Mouse (Mus musculus): ENCODE results near the gene Rbm5. TPM values are rescaled to one million over a fixed set of nuclear protein-coding genes. Genes with fewer than 3 reads are reported as not detected.

Gene Rbm5
- total RNA-seq, 2 experiments from 2014 or later, result 39.2 to 71.2 TPM

DNA sequence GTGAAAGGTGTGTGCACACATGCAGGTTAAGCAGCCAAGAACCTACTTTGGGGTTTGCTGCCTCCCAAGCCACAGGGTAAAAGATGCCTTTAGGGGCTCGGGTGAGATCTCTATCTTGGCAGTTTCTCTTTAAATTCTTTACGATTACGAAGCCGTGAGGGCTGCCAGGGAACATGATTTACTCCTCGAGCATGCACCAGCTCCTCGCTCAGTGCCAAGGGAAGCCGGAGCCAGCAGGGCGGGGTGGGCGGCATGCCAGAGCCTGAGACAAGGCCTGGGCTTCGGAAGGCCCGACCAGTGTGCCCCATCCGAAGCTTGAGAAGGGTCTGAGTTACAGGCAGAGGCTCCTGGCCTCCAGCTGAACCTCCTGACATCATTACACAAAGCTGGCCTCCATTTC is 69.2 kb downstream of the Rbm5 start:
- DNase-seq, result peak; percentile 81

DNA sequence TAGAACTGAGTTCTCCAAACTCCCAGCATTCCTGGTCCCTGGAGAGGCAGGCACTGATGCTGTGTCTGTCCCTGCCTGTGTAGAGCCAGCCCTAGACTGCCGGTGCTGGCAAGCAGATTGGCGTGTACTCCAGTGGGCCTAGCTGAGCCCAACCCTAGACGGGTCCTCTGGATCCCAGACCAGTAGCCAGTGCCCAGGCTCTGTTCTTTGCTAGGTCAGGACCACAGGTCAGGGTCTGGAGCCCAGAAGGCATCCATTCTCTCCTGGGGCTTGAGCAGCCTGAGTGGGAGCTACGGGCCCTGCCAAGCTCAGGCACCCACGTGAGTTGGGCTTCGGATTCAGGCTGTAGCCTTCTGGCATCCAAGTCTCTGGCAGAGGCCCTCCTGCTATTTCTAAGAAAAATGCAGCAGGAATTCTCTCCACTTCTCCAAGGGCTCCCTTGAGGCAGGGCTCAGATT is 70.7 kb downstream of the Rbm5 start:
- peak; percentile 51 for DNase-seq

DNA sequence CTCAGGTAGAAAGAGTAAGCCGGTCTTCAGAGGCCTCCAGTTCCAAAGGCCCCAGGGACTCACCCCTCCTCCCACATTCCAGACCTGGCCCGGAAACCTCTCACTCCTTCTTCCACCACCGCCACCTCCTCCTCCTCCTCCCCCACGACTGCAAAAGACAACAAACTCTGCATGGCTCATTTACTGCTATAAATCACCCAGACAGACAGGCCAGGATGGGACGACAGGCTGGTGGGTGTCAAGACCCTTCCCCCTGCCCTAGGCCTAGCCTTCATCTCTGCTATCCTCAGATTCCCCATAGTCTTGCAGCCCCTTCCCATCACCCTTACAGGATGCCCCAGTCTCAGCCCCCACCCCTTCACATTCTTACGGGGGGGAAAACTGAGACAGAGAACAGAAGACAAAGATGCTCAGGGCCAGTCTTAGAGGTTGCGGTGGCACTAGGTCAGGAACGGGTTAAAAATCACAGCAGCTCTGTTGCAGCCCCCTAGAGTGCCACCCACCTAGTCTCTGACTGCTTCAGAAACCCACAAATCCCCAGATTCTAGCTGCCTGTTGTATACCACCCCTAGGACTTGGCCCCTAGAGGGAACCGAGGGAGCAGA is 71.3 kb downstream of the Rbm5 start:
- DNase-seq, result no peak

DNA sequence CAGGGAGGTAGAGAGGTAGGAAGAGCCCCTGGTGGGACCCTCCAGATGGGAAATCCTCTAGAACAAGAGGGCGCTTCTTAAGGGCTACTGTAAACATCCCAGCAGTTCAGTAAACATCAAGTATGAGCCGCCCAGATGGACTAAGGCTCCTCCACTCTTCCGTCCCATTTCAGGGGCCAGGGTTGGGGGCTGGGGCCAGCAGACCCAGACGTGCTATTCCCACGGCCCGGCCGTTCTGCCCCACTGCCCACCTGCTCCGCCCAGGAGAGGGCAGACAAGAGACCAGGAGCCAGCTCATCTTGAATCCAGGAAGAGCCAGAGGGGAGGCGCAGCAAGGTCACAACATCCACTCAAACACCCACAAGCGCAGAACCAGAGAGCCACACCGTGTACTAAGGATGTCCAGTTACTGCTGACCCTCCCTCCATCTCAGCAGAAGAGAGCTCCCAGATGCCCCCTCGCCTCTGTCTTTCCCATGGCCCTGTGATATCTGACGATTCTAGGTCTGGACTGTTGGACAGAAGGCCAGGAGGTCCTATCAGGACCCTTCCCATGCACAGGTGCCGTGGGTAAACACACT is 72.1 kb downstream of the Rbm5 start:
- no peak for DNase-seq

DNA sequence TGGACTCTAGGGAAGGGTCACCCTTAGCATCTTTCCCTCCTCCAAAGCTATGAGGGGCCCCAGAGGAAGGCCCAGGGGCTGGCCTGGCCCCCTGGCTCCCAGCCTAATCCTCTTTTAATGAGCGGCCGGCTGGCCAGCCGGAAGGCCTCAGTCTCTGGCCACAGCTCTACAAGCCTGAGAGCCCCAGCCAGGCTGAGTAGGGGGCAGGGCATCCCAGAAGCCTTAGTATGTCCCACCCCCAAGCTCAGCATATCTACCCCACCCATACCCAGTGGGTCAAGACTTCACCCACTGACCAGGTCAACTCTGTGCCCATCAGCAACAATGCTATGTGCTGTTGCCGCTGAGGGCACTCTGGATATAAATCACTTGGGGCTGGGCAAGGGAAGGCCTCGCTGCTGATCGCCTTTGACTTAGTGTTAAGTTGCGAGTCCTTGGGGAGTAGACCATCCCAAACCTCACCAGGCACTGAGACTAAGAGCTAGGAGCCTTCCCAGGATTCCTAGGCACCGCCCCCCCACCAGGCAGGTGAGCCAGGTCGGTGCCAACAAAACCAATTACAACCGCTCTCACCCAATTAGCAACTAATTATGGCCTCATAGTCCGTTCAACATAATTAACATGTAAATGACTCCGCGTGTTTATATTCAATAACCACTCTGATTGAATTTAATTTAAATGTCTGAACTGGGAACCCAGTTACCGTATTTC is 72.8 kb downstream of the Rbm5 start:
- DNase-seq, result no peak

DNA sequence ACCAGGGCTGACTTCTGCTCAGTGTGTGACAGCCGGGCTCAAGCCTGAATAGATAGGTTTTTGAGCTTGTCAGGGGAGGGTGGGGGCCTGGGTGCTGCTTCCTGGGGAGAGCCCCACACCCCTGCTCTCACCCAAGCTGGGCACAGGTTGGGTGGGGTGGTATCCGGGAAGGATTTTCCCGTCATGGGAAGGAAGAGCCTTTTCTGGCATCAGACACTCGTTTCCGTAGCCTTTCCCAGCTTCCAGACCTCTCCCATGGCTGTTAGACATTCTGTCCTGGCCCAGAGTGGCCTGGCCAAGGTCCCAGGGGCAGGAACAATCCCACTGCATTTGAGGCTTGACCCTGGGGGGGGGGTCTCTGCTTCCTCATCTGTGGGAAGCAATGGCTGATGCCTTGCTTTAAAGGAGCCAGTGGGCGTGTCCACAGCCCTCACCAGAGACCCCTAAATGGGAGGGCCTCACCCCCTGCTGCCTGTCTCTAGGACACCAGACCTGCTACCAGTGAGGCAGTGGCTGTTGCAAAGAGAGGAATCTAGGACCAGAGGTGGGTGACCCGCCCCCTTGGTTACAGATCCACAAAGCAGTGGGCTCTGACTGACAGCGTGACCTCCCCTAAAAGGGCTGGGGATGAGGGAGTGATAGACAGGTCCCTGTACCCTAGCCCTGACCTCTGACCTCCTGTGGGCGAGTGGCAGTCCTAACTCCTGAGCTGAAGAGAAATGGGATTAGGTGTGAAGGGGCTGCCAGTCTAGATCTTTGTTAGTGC is 73.8 kb downstream of the Rbm5 start:
- no peak for DNase-seq

DNA sequence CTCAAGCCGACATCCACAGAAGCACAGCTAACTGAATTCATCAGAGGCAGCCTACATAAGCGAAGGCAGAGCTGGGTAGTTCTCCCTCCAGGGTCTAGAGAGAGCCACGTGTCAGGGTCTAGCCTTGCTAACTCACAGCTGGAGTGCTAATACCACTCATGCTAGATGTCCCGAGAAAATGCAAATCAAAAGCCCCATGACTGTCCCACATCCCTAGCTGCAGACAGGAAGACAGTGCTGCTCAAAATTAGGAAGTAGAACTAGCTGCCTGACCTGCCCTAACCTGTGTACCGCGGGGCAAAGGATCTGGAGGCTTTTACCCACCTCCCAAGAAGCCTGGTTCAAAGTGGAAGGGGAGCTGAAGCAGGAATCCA is 74.7 kb downstream of the Rbm5 start:
- DNase-seq, result no peak

DNA sequence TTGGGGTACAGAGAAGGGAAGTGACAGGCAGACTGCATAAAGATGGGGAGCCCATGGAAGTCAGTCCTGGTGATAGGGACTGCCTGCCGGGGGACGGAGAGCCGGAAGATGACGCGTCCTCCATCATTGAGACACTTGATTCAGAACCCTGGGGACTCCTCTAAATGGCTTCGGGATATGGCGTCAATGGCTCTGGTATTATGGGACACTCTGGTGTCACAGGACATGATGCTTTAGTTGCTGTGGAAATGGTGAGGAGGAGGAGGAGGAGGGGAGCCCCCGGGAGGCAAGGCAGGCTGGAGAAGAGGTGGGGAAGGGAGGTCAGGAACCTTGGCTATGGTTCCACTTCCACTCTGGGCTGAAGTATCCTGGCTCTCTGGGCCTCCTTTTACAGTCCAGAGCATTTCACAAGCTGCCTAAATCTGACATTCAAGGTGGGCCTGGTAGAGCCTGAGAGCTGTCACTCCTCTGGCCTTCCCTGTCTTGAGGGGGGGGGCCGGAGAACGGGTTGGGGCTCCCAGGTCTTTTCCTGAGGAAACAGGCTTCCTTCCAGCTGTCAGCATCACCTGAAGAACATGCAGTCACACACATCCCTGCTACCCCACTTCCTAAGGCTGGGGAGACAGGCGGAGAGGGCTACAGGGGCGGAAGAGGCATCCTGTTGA is 75.2 kb downstream of the Rbm5 start:
- no peak for DNase-seq

DNA sequence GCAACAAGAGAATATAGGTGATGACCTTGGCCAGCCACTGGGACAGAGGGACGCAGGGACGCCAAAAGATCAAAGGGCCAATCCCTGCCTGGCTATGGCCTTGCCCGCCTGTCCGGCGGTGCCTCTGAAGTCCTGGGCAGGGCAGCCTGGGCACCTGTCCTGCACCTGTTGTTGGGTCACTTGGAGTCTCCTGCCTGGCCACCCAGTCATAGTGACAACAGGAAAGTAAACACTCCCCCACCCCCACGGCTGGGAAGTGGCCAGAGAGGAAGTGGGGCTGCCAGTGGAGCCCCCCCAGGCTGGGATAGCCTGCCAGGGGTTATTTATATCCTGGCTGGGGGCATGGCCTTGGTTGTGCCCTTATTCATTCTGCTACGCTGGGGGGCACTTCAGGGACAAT is 76.2 kb downstream of the Rbm5 start:
- peak; percentile 43 for DNase-seq

DNA sequence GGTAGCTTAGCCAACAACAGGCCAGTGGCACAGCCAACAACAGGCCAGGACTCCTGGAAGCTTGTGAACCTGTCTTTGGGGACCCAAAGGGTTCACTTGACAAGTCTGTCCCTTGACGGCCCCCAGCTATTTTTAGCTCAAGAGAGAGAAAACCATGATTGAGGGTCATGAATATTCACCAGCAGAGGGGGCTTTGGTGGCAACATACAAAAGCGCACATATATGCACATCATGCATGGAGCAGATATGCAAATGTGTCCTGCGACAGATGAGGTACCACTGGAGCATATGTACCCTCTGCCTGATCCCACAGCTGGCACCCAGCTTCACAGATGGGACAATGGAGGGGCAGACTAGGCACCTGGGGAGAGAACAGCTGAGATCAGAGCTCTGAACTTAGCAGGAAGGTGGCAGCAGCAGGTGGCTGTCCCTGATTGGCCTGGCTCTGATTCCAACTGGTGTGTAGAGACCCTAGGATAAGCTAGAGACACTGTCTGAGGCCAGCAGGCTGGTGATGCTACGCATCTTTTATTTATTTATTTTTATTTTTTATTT is 77.3 kb downstream of the Rbm5 start:
- DNase-seq, result no peak

DNA sequence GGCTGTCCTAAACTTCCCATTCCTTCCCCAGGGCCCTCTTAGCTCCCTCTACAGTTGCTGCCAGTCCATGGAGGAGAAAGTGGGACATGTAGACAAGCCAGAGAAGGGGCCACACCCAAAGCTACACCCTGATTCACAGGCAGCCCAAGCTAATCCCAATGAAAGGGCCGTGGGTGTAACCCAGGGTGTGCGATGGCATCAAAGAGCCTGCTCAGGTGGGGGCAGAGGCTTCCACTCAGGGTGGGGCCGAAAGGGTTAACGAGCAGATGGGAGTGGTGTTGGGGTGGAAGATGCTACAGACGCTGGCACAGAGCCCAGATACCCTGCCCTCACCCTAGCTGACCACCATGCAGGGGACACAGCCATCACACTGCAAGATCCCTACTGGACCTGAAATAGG is 78.0 kb downstream of the Rbm5 start:
- DNase-seq, result no peak

DNA sequence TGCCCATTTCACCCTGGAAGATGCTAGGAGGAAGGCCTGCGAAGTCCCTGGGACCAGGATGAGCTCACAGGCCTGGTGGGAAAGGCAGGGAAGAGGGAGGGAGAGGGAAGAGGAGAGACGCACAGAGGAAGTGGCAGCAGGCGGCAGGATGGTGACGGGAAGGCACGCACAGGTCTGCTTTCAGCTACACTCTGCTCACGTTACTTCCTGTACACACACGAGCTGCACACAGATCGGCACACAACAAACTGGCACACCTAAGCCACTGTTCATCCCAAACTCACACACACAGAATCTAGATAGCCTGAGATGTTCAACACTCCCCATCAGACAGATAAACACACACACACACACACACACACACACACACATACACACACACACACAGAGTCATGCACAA is 80.4 kb downstream of the Rbm5 start:
- DNase-seq, result no peak

Other genes with a start within 250 kb of the Rbm5 start
- 10 to 100 TPM; 20.2 to 22.7 TPM for gene Tmem115, start 237.1 kb downstream of the Rbm5 start, total RNA-seq (2021)
- 1 to 10 TPM; 3.5 to 4.0 TPM for gene Cyb561d2, start 228.8 kb downstream of the Rbm5 start, total RNA-seq (2021)
- 1 to 10 TPM; 7.3 to 8.0 TPM for gene Nprl2, start 228.8 kb downstream of the Rbm5 start, total RNA-seq (2021)
- under 1 TPM in 1 of 2 experiments, not detected in 1; 0.18 TPM for gene Zmynd10, start 223.7 kb downstream of the Rbm5 start, total RNA-seq (2021)
- gene Rassf1, start 219.4 kb downstream of the Rbm5 start, total RNA-seq (2021), result 10 to 100 TPM; 15.1 to 23.4 TPM
- 10 to 100 TPM; 18.7 to 20.9 TPM for gene Tusc2, start 207.7 kb downstream of the Rbm5 start, total RNA-seq (2021)
- 10 to 100 TPM; 14.4 to 27.5 TPM for gene Hyal2, start 203.1 kb downstream of the Rbm5 start, total RNA-seq (2021)
- gene Hyal1, start 194.1 kb downstream of the Rbm5 start, total RNA-seq (2021), result 1 to 10 TPM; 2.5 to 5.0 TPM
- gene Naa80, start 192.1 kb downstream of the Rbm5 start, total RNA-seq (2021), result 10 to 100 TPM; 12.1 to 15.7 TPM
- 1 to 10 TPM in 1 of 2 experiments, under 1 TPM in 1; 0.28 to 1.1 TPM for gene Hyal3, start 190.2 kb downstream of the Rbm5 start, total RNA-seq (2021)
- gene Ifrd2, start 183.4 kb downstream of the Rbm5 start, total RNA-seq (2021), result 10 to 100 TPM; 34.6 to 40.4 TPM
- gene Sema3b, start 161.8 kb downstream of the Rbm5 start, total RNA-seq (2021), result 10 to 100 TPM; 41.8 to 51.3 TPM
- 100 to 1,000 TPM; 193 to 231 TPM for gene Gnai2, start 135.6 kb downstream of the Rbm5 start, total RNA-seq (2021)
- gene Slc38a3, start 101.5 kb downstream of the Rbm5 start, total RNA-seq (2021), result 10 to 100 TPM; 17.6 to 20.4 TPM
- gene Gnat1, start 91.3 kb downstream of the Rbm5 start, total RNA-seq (2021), result not detected
- 10 to 100 TPM; 11.9 to 18.0 TPM for gene Sema3f, start 60.5 kb downstream of the Rbm5 start, total RNA-seq (2021)
- 10 to 100 TPM; 21.6 to 35.5 TPM for gene Rbm6, start 102.2 kb upstream of the Rbm5 start, total RNA-seq (2021)
- 1 to 10 TPM; 4.0 to 4.8 TPM for gene Mon1a, start 117.2 kb upstream of the Rbm5 start, total RNA-seq (2021)
- 1 to 10 TPM; 1.9 to 5.6 TPM for gene Mst1r, start 135.9 kb upstream of the Rbm5 start, total RNA-seq (2021)
- gene Actl11, start 157.5 kb upstream of the Rbm5 start, total RNA-seq (2021), result not detected
- gene Camkv, start 164.7 kb upstream of the Rbm5 start, total RNA-seq (2021), result under 1 TPM; 0.80 to 0.86 TPM
- 1 to 10 TPM; 1.6 to 2.2 TPM for gene Traip, start 179.1 kb upstream of the Rbm5 start, total RNA-seq (2021)
- 1 to 10 TPM; 4.4 to 6.5 TPM for gene Uba7, start 204.5 kb upstream of the Rbm5 start, total RNA-seq (2021)
- gene Gm20661, start 212.1 kb upstream of the Rbm5 start, total RNA-seq (2021), result under 1 TPM; 0.47 to 0.59 TPM
- 10 to 100 TPM in 1 of 2 experiments, 1 to 10 TPM in 1; 8.8 to 14.0 TPM for gene Inka1, start 214.9 kb upstream of the Rbm5 start, total RNA-seq (2021)
- 1 to 10 TPM in 1 of 2 experiments, under 1 TPM in 1; 0.54 to 1.0 TPM for gene Cdhr4, start 221.5 kb upstream of the Rbm5 start, total RNA-seq (2021)
- not detected for gene Gm20662, start 225.4 kb upstream of the Rbm5 start, total RNA-seq (2021)
- gene Ip6k1, start 231.5 kb upstream of the Rbm5 start, total RNA-seq (2021), result 10 to 100 TPM; 38.9 to 42.9 TPM

Measured in gastrocnemius, postnatal 10 days (tissue).